Mouse (Mus musculus) myocyte (in vitro differentiated cells): ENCODE measurements at regions not wholly inside any gene's neighbourhood (a gene's known extent, or its start where the extent isn't known, plus 50 kb on each side); places are given as distances from the start of the nearest gene placed in this dataset.

Source experiments
- H3K27me3 ChIP-seq: one replicate; pipeline ENCODE4 v1.6.1; 2011; ENCODE audit not compliant: control insufficient read depth, insufficient read depth, insufficient read length
- H3K36me3 ChIP-seq: one replicate; pipeline ENCODE4 v1.6.1; 2011; ENCODE audit not compliant: control insufficient read depth, insufficient read depth
- H3K4me2 ChIP-seq: one replicate; pipeline ENCODE4 v1.6.1; 2011; ENCODE audit warnings: low read depth, control low read depth
- H3K4me3 ChIP-seq: one replicate; pipeline ENCODE4 v1.5.1; 2011; ENCODE audit warnings: mild to moderate bottlenecking, control low read depth, moderate library complexity
- H3K79me2 ChIP-seq: one replicate; pipeline ENCODE4 v1.6.1; 2011; ENCODE audit not compliant: control insufficient read depth, insufficient read depth
- H3ac ChIP-seq: one replicate; pipeline ENCODE4 v1.6.1; 2011; ENCODE audit not compliant: control insufficient read depth, insufficient read length
- CEBPB ChIP-seq: IDR thresholded peaks from 2 replicates; pipeline ENCODE4 v1.6.1; 2011; ENCODE audit warnings: mild to moderate bottlenecking, moderate library complexity; ENCODE audit not compliant: poor library complexity, insufficient read depth, severe bottlenecking
- E2F4 ChIP-seq: IDR thresholded peaks from one replicate; pipeline ENCODE4 v1.6.1; 2011; ENCODE audit warnings: mild to moderate bottlenecking, control low read depth, moderate library complexity; ENCODE audit not compliant: insufficient read depth
- MAX ChIP-seq: IDR thresholded peaks from one replicate; pipeline ENCODE4 v1.6.1; 2011; ENCODE audit warnings: low read depth, mild to moderate bottlenecking, control low read depth
- MYOD1 ChIP-seq, 3 experiments: IDR thresholded peaks; one replicate each; pipeline ENCODE4 v1.6.1; 2011; ENCODE audit warnings: control low read depth in 2 of 3, low read depth in 2 of 3, mild to moderate bottlenecking in 2 of 3, moderate library complexity in 1 of 3; ENCODE audit not compliant: insufficient read length in 2 of 3, control insufficient read depth in 1 of 3
- MYOG ChIP-seq, 3 experiments: IDR thresholded peaks; one replicate each; pipeline ENCODE4 v1.6.1; 2011; ENCODE audit warnings: control low read depth in 2 of 3, low read depth in 2 of 3, mild to moderate bottlenecking in 2 of 3; ENCODE audit not compliant: insufficient read length in 2 of 3, control insufficient read depth in 1 of 3, insufficient read depth in 1 of 3
- POLR2A ChIP-seq: IDR thresholded peaks from one replicate; pipeline ENCODE4 v1.6.1; 2011; ENCODE audit warnings: low read depth, mild to moderate bottlenecking, control low read depth, moderate library complexity; ENCODE audit not compliant: insufficient read length
- POLR2AphosphoS2 ChIP-seq: IDR thresholded peaks from one replicate; pipeline ENCODE4 v1.6.1; 2011; ENCODE audit warnings: low read depth, control low read depth; ENCODE audit not compliant: insufficient read length
- REST ChIP-seq: IDR thresholded peaks from one replicate; pipeline ENCODE4 v1.6.1; 2011; ENCODE audit warnings: mild to moderate bottlenecking, control low read depth, moderate library complexity; ENCODE audit not compliant: insufficient read depth, insufficient read length
- SRF ChIP-seq: IDR thresholded peaks from one replicate; pipeline ENCODE4 v1.6.1; 2011; ENCODE audit warnings: low read depth; ENCODE audit not compliant: control insufficient read depth, insufficient read length
- TCF12 ChIP-seq: IDR thresholded peaks from one replicate; pipeline ENCODE4 v1.6.1; 2011; ENCODE audit warnings: mild to moderate bottlenecking, control low read depth; ENCODE audit not compliant: poor library complexity, insufficient read depth, severe bottlenecking
- TCF3 ChIP-seq: IDR thresholded peaks from one replicate; pipeline ENCODE4 v1.6.1; 2011; ENCODE audit warnings: low read depth, control low read depth; ENCODE audit not compliant: insufficient read length
- USF1 ChIP-seq: IDR thresholded peaks from one replicate; pipeline ENCODE4 v1.6.1; 2011; ENCODE audit warnings: low read depth, mild to moderate bottlenecking, control low read depth, moderate library complexity

DNA sequence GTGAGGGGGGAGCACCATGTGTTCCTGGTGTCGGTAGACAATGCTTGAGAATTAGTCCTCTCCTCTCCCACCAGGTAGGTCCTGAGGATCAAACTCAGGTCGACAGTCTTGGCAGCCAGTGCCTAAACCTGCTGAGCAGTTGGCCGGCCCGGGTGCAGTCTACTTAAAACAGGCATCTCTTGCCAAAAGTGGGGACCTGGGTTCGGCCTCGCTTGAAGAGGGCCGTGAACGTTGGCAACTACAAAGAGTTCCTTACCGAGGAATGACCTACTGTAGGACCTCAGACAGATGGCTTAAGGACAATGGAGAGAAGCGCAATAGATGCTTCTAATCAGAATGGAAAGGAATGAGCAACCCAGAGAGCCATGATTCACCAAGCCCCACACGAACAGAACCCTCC, 287.5 kb upstream of the Gm11146 start:
- H3K36me3 ChIP-seq = no peaks in the 10 kb centered on the region
- no peak overlapping the region for H3ac ChIP-seq
- H3K4me2 ChIP-seq = no peak overlapping the region
- H3K27me3 ChIP-seq = no peaks in the 10 kb centered on the region
- H3K4me3 ChIP-seq = no peak overlapping the region
- TF ChIP-seq TCF12 (no peak), MYOG (IDR thresholded peaks at IDR 0.05; ENCODE audit: control insufficient read depth in 1 of 3, insufficient read depth in 1 of 3, insufficient read length in 2 of 3, low read depth in 2 of 3) (no peak), POLR2AphosphoS2 (no peak), CEBPB (no peak), USF1 (no peak), MYOD1 (IDR thresholded peaks at IDR 0.05; ENCODE audit: control insufficient read depth in 1 of 3, insufficient read length in 2 of 3, low read depth in 2 of 3) (no peak), E2F4 (no peak), POLR2A (no peak), MAX (no peak), SRF (no peak), REST (no peak), TCF3 (no peak)
- no peaks in the 10 kb centered on the region for H3K79me2 ChIP-seq

DNA sequence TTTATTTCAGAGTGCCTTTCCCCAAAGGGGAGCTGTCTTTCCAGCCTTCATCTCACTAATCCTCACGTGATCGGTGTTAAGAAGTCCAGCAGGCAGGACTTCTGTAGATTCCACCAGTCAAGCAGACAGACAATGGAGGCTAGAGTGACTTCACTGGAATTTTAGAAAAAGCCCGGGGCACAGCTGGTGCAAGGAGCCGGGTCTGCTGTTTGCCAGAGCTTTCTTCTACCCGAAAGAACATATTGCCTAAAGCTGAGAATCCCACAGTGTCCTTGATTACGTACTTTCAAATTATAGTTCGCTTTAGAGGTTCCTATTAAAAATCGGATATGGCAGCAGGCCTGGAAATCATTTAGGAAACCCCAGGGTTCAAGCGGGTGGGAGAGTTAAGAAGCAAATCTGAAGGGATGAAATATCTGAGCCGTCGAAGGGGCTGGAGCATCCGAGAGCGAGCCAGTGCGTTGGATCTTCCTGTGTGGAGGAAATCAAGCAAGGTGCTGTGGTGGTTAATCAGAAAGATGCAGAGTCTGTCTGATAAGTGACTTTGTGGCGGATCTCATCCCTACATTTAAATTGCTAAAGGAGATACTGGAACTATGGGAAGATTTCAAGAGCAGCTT, 283.3 kb upstream of the Gm11146 start:
- Histone ChIP-seq H3ac (no peak overlapping the region), H3K4me2 (no peak overlapping the region), H3K27me3 (no peaks in the 10 kb centered on the region), H3K36me3 (no peaks in the 10 kb centered on the region), H3K4me3 (no peak overlapping the region), H3K79me2 (no peaks in the 10 kb centered on the region)
- TF ChIP-seq MAX = no peak
- no peak for TF ChIP-seq MYOD1 (IDR thresholded peaks at IDR 0.05; ENCODE audit: control insufficient read depth in 1 of 3, insufficient read length in 2 of 3, low read depth in 2 of 3)
- no peak for TF ChIP-seq CEBPB
- TF ChIP-seq REST = no peak
- TF ChIP-seq MYOG (IDR thresholded peaks at IDR 0.05; ENCODE audit: control insufficient read depth in 1 of 3, insufficient read depth in 1 of 3, insufficient read length in 2 of 3, low read depth in 2 of 3) = no peak
- no peak for TF ChIP-seq USF1
- no peak for TF ChIP-seq SRF
- no peak for TF ChIP-seq E2F4
- no peak for TF ChIP-seq TCF12
- TF ChIP-seq POLR2AphosphoS2 = no peak
- no peak for TF ChIP-seq TCF3
- TF ChIP-seq POLR2A = no peak

DNA sequence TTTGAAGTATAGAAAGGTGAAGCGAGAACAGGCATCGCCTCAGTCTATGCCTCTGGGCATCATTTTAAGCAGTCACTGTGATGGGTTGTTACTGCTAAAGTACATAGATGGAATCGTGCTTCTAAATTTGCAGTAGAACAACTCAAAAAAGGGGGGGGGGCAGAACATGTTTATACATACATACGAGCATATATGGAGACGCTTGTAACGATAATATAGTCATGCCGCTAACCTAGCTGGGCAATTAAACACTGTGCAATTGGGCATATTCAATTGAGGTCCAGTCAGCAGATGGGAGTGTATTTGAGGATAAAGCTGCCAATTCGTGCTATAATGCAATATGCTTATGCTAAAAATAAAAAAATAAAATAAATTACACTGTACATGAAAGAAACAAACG, 282.6 kb upstream of the Gm11146 start:
- no peaks in the 10 kb centered on the region for H3K79me2 ChIP-seq
- H3ac ChIP-seq = no peak overlapping the region
- no peaks in the 10 kb centered on the region for H3K27me3 ChIP-seq
- TF ChIP-seq CEBPB (no peak), MYOD1 (IDR thresholded peaks at IDR 0.05; ENCODE audit: control insufficient read depth in 1 of 3, insufficient read length in 2 of 3, low read depth in 2 of 3) (no peak), MAX (no peak), TCF3 (no peak), E2F4 (no peak), SRF (no peak), USF1 (no peak), REST (no peak), MYOG (IDR thresholded peaks at IDR 0.05; ENCODE audit: control insufficient read depth in 1 of 3, insufficient read depth in 1 of 3, insufficient read length in 2 of 3, low read depth in 2 of 3) (no peak), POLR2A (no peak), TCF12 (no peak), POLR2AphosphoS2 (no peak)
- H3K36me3 ChIP-seq = no peaks in the 10 kb centered on the region
- H3K4me2 ChIP-seq = no peak overlapping the region
- H3K4me3 ChIP-seq = no peak overlapping the region

DNA sequence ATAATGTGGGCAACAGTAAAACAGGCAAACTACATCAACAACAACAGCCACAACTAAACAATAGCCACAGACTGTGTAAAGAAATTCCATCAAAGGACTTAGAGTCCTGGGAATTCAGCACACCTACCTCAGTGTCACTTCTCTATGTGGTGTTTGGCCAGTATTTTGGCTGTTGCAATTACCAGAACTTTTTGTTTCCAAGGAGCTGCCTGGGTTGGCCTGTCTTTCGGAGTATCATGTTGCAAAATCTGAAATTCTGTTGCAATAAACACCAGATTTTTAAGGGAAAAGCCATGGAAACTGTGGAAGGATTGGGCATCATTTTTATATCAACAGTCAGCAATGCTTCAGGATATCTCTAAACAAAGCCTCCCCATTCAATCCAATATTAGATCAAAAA, 275.1 kb upstream of the Gm11146 start:
- no peak overlapping the region for H3ac ChIP-seq
- no peaks in the 10 kb centered on the region for H3K36me3 ChIP-seq
- H3K27me3 ChIP-seq = no peaks in the 10 kb centered on the region
- TF ChIP-seq POLR2A = no peak
- no peak for TF ChIP-seq CEBPB
- TF ChIP-seq MYOD1 (IDR thresholded peaks at IDR 0.05; ENCODE audit: control insufficient read depth in 1 of 3, insufficient read length in 2 of 3, low read depth in 2 of 3) = no peak
- no peak for TF ChIP-seq POLR2AphosphoS2
- TF ChIP-seq E2F4 = no peak
- no peak for TF ChIP-seq SRF
- TF ChIP-seq TCF12 = no peak
- TF ChIP-seq USF1 = no peak
- no peak for TF ChIP-seq REST
- no peak for TF ChIP-seq MAX
- TF ChIP-seq MYOG (IDR thresholded peaks at IDR 0.05; ENCODE audit: control insufficient read depth in 1 of 3, insufficient read depth in 1 of 3, insufficient read length in 2 of 3, low read depth in 2 of 3) = no peak
- TF ChIP-seq TCF3 = no peak
- no peak overlapping the region for H3K4me3 ChIP-seq
- no peaks in the 10 kb centered on the region for H3K79me2 ChIP-seq
- H3K4me2 ChIP-seq = no peak overlapping the region

DNA sequence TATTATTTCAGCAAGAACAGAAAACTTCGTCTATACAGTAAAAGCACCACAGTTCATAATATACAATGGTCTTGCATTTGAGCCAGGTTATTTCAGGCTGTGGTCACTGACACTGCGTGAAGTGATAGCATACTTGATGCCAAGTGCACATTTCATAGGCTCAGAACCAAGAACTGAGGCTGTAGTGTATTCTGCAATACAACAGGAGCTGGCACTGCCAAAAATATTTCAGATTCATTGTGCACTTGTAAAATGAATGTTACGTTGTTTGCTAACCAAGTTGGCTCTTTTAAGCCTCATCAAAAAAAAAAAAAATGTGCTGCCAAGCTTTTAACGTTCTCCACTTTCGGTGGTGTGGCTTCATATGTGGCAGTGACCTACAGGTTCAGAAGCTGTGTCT, 261.4 kb upstream of the Gm11146 start:
- H3K36me3 ChIP-seq = no peaks in the 10 kb centered on the region
- H3K27me3 ChIP-seq = no peaks in the 10 kb centered on the region
- no peak overlapping the region for H3K4me3 ChIP-seq
- no peak overlapping the region for H3K4me2 ChIP-seq
- TF ChIP-seq SRF (no peak), CEBPB (no peak), MAX (no peak), POLR2A (no peak), MYOG (IDR thresholded peaks at IDR 0.05; ENCODE audit: control insufficient read depth in 1 of 3, insufficient read depth in 1 of 3, insufficient read length in 2 of 3, low read depth in 2 of 3) (no peak), MYOD1 (IDR thresholded peaks at IDR 0.05; ENCODE audit: control insufficient read depth in 1 of 3, insufficient read length in 2 of 3, low read depth in 2 of 3) (no peak), POLR2AphosphoS2 (no peak)
- no peak overlapping the region for H3ac ChIP-seq
- no peaks in the 10 kb centered on the region for H3K79me2 ChIP-seq
